Mouse (Mus musculus) layer of hippocampus, adult 8-10 months (tissue): ENCODE measurements at regions not wholly inside any gene's neighbourhood (a gene's known extent, or its start where the extent isn't known, plus 50 kb on each side); places are given as distances from the start of the nearest gene placed in this dataset.

Experiments used
- DNase-seq, 2 experiments: peaks; one replicate each; pipeline ENCODE4 v3.0.0; 2022; ENCODE audit warnings: low spot score in 2 of 2

- no peak for DNase-seq
Observed at GRCm38 (mm10) chr12:42369029-42369577, 882.9 kb upstream of the Lrrn3 start.

GRCm38 (mm10) chr12:42338996-42339680 is 852.9 kb upstream of the Lrrn3 start:
- no peak for DNase-seq

- DNase-seq: no peak
Observed at GRCm38 (mm10) chr12:42306429-42306828, 820.2 kb upstream of the Lrrn3 start.

- DNase-seq: no peak
Observed at GRCm38 (mm10) chr12:42277241-42278032, 791.2 kb upstream of the Lrrn3 start.

- DNase-seq: no peak
Observed at GRCm38 (mm10) chr12:42250410-42250809, 764.2 kb upstream of the Lrrn3 start.

- DNase-seq: no peak
Observed at GRCm38 (mm10) chr12:42229235-42229634, 743.0 kb upstream of the Lrrn3 start.

- DNase-seq: no peak
Observed at GRCm38 (mm10) chr12:42181646-42182045, 695.4 kb upstream of the Lrrn3 start.

- no peak for DNase-seq
Observed at GRCm38 (mm10) chr12:42179947-42180669, 693.9 kb upstream of the Lrrn3 start.

- no peak for DNase-seq
Observed at GRCm38 (mm10) chr12:42147971-42148370, 661.7 kb upstream of the Lrrn3 start.

- peak in 1 of 2 experiments; percentile 4 for DNase-seq
Observed at GRCm38 (mm10) chr12:42138694-42139442, 652.6 kb upstream of the Lrrn3 start.

GRCm38 (mm10) chr12:42138177-42138576 is 651.9 kb upstream of the Lrrn3 start:
- DNase-seq: no peak

- DNase-seq: peak; percentile 6
Observed at GRCm38 (mm10) chr12:42137764-42138163, 651.5 kb upstream of the Lrrn3 start.

GRCm38 (mm10) chr12:42100189-42100588 is 614.0 kb upstream of the Lrrn3 start:
- DNase-seq: no peak

- peak in 1 of 2 experiments; percentile 2 for DNase-seq
Observed at GRCm38 (mm10) chr12:42070401-42070800, 584.2 kb upstream of the Lrrn3 start.

- DNase-seq: no peak
Observed at GRCm38 (mm10) chr12:42063745-42064144, 577.5 kb upstream of the Lrrn3 start.

GRCm38 (mm10) chr12:42049056-42049455 is 562.8 kb upstream of the Lrrn3 start:
- no peak for DNase-seq

GRCm38 (mm10) chr12:42027874-42028273 is 541.6 kb upstream of the Lrrn3 start:
- DNase-seq: no peak

GRCm38 (mm10) chr12:42017506-42017905 is 531.3 kb upstream of the Lrrn3 start:
- no peak for DNase-seq

- DNase-seq: no peak
Observed at GRCm38 (mm10) chr12:42008827-42009383, 522.7 kb upstream of the Lrrn3 start.

- no peak for DNase-seq
Observed at GRCm38 (mm10) chr12:42006912-42007311, 520.7 kb upstream of the Lrrn3 start.
